ENCODE assay signal across 14 mouse cellular contexts in the genomic region with DNA sequence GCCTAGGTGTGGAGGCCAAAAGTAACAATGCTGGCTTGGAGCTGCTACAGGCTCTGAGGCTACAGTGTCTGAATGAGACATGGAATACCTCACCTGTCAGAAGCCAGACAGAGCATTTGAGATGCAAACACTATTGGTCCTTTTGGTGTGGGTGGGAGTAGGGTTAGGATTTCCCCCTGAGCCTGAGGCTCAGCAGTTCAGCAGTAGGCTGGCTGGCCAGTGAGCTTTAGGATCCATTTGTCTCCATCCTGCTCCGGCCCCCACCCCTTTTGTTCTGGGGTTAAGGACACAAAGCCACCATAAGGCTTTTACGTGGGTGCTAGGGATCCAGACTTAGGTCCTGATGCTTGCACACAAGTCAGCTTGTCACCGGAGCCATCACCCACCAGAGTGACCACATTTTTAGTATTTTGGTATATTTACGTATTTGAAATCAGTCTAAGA.
"Had no signal": no experiment of that assay in that cellular context is flagged by ENCODE, and none has a peak within 500 bp of the region (broad histone marks: within the 10 kb centered on the region; RNA-seq: fewer than 3 reads in every experiment).

No protein-coding gene starts in this region.

- H3K27ac ChIP-seq: kidney, postnatal 0 days; layer of hippocampus, adult 2 months; limb, embryonic 13.5 days; liver, embryonic 14.5 days; midbrain, embryonic 10.5 days; stomach, embryonic 15.5 days had no signal

- H3K9ac ChIP-seq: limb, embryonic 13.5 days; liver, embryonic 14.5 days; neural tube, embryonic 13.5 days; stomach, embryonic 15.5 days had no signal

- H3K4me3 ChIP-seq: layer of hippocampus, adult 2 months; limb, embryonic 13.5 days; midbrain, embryonic 10.5 days; neural tube, embryonic 13.5 days; stomach, embryonic 15.5 days had no signal

- H3K9me3 ChIP-seq: limb, embryonic 13.5 days; midbrain, embryonic 10.5 days; neural tube, embryonic 13.5 days; stomach, embryonic 15.5 days had no signal

- H3K27me3 ChIP-seq: limb, embryonic 13.5 days; neural tube, embryonic 13.5 days; stomach, embryonic 15.5 days had no signal

- DNase-seq: kidney, postnatal 4 days; lung, adult 18-20 months; lung, postnatal 4 days; midbrain, embryonic 14.5 days; retina, postnatal 1 day; right cerebral cortex, postnatal 14 days; thymus, postnatal 4 days had no signal

- H3K36me3 ChIP-seq: limb, embryonic 13.5 days; midbrain, embryonic 10.5 days; neural tube, embryonic 13.5 days; stomach, embryonic 15.5 days had no signal
